Mouse (Mus musculus): ENCODE measurements around the gene Dirc2.

Dirc2 gene

GRCm38 (mm10) chr16:35772598-35772997 lies 3.4 kb upstream of the Dirc2 start:
- DNase-seq, result no peak

DNA sequence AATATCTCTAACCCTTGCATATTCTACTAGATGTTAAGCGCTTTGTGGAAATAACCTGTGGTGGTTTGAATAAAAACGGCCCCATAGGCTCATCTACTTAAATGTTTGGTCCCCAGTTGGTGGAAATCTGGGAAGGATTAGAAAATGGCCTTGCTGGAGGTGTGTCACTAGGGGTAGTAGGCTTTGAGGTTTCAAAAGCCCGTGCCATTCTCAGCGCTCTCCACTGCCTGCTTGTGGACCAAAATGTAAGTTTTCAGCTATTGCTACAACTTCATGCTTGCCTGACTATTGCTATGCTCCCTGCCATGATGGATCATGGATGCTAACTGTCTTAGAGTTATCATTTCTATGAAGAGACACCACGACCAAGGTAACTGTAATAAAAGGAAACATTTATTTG lies 2.5 kb upstream of the Dirc2 start:
- DNase-seq, result no peak

GRCm38 (mm10) chr16:35771141-35771540 lies 2.0 kb upstream of the Dirc2 start:
- no peak for DNase-seq

DNA sequence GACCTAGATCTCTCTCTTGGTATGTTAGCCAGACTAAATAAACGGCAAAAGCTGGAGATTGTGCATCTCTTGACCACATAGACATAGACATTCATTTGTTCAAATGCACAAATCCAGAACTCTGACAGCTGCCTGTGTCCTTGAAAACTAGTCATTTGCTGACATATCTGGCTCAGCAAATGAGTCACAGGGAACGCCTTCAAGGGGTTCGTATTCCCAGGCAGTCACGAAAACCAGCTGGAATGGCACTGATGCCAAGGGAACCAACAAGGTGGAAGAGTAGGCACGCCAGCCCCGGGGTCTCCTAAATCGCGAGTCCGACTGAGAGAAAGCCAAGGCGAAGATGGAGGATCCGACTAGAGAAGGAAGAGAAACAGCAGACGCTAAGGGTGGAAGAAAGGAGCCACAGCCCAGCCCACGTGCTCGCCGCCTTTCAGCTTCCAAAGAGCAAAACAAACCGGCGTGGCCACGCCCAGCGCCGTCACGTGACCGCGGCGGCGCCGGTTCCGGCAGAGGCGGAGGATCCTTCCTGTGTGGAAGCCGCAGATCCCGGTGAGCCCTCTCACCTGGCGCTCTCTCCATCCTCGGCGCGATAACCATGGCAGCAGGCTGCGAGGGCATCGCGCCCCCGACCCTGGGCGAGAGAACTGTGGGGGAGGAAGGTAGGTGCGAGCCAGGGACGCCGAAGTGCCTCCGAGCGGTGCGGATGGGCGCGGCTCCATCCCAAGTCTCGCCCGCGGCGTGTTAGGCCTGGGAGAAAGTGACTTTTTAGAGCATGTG lies 912 bp upstream of the Dirc2 start, which contains the start of gene Hspbap1:
Gene Hspbap1, plus strand, starts transcription at position 498 of the 780 bp plus-strand sequence.
- DNase-seq, result peak; percentile 87

DNA sequence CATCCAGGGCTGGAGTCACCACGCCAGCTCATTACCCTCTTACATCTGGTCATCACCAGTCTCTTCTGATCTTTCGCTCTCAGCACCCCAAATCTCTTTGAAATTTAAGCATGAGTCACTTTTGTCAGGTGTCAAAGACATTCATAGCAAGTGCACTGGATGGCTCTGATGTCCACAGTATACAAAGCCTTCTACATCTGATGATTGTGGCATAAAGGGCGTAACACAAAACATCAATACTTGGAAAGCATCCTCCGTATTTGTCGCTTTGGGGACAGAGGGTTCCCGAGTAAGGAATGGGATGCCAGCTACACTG lies 729 bp downstream of the Dirc2 start:
- no peak for DNase-seq

- no peak for DNase-seq
Measured at GRCm38 (mm10) chr16:35766366-35766765, 2.8 kb downstream of the Dirc2 start.

DNA sequence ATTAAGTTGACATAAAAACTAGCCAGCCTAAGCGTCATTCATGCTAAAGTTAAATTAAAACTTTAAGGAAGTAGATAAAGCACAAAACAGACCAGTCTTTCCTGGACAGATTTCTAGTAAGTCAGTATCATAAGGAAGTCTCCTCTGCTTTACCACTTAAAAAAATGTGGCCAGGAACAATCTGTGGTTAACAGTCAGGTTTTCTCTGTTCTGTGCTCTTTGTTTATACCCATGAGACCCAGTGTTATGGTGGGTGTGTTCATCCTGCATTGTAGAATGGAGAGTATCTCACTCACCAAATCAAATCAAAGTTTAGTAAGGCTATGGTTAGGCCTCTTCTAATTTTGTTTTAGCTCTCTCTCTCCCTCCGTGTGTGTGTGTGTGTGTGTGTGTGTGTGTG lies 3.7 kb downstream of the Dirc2 start:
- no peak for DNase-seq

DNA sequence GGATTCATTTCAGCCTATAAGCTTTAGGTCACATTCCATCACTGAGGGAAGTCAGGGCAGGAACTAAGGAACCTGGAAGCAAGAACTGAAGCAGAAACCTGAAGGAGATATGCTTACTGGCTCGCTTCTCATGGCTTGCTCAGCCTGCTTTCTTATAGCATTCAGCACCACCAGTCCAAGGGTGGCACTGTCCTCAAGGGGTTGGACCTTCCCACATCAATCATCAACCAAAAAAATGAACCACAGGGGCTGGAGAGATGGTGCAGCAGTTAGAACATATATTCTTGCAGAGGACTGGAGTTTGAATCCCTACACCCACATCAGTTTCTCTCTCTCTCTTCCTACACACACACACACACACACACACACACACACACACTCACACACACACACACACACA lies 4.2 kb downstream of the Dirc2 start:
- DNase-seq, result no peak

- no peak for DNase-seq
Measured at GRCm38 (mm10) chr16:35763590-35764296, 5.4 kb downstream of the Dirc2 start.

DNA sequence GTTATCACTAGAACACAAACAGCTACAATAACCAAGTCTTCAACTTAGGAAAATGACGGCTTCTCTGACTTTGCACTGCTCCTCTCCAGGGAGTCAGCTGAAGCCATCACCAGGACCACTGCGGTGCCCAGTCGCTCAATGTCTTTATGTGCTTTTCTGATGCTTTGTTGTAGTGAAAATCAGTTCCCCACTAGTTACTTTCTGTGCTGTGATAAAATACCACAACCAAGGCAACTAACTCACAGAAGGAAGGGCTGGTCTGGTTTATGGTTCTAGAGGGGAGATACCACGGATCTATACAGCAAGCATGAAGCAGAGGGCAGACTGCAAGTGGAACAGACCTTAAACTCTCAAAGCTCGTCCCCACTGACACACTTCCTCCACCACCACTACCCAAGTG lies 9.8 kb downstream of the Dirc2 start:
- no peak for DNase-seq

DNA sequence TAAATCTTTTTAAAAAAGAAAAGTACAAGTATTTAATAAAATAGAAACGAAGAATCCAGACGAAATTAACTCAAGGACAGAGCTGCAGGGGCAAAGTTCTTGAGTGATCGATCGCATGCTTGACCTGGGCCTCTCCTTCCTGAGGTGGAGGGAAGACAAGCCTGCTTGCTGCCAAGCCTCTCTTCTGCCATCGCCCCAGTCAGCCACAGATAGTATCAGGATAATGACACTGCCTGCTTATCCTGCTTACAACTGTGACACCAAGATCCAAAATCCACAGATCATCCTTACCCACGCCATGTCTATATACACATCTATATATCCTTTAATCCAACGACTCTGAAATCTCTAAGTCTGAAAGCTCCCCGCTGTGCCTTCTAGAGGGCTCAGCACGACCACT lies 12.5 kb downstream of the Dirc2 start:
- DNase-seq, result no peak

DNA sequence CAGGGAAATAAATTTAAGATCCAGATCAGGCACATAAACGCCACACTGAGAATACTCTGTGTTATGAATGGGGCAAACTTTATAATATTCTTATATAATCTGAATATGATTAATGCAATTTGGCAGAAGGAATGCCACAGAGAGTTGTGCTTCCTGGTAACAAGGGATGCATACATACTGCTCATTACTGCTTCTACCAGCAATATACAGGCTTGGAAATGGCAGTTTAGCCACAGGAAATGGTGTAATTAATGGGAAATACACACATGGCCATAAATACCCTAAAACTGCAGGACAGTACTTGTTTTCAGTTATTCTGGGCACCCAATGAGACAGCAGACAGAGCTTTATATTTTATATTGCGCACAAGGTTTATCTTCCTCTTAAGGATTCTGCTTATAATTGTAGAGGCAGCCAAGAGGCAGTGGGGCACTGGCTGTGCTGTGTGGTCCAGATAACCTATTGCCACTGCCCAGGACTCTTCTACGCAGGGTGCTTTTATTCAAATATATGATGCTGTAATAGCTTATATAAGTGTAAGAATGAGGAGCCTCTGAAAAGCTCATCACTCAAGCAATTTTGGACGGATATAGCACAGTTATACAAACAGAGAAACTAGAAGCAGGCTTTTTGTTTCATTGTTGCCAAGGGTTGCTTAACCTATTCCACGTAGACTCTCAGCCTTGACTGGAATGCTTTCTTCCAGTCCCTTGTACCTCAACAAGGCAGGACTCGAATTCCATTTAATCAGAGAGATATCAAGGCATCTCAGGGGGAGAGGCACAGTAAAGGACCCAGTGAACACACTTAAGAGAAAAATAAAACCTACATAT lies 13.4 kb downstream of the Dirc2 start:
- DNase-seq, result no peak

DNA sequence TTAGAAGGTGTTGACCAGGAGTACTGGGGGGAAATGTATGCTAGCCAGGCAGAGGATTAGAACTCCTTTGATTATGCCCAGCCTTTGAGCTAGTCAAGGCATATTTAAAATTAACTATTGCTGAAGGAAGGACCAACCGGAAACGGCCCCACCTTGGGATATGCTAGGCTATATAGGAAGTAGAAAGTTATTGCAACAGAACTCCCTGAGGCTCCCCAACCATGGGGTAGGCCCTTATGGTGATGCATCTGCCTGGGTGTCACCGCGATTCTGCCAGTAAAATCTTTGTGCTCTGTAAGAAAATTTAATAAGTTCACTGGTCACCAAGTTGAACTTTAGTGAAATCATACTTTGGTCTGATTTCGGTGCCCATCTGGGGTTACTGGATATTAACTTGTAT lies 15.2 kb downstream of the Dirc2 start:
- DNase-seq, result no peak

GRCm38 (mm10) chr16:35751841-35752240 lies 17.3 kb downstream of the Dirc2 start:
- no peak for DNase-seq

- no peak for DNase-seq
Measured at GRCm38 (mm10) chr16:35749385-35749784, 19.8 kb downstream of the Dirc2 start.

DNA sequence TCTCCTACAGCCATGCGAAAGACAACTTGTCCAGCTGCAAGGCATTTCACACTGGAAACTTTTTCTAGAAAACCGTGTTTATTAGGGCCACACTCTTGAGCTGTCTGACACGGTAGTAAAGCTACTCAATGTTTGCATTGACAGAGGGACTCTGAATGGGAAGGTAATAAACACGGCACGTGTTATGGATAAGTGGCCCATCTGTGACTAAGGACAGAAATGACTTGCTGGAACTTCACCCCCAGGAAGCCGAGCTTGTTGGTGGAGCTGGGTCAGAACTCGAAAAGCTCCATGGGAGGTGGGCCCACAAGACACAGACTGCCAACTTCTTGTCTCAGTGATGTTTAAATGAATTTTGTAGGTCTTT lies 20.9 kb downstream of the Dirc2 start:
- no peak for DNase-seq

GRCm38 (mm10) chr16:35747417-35748236 lies 21.5 kb downstream of the Dirc2 start:
- DNase-seq, result no peak

DNA sequence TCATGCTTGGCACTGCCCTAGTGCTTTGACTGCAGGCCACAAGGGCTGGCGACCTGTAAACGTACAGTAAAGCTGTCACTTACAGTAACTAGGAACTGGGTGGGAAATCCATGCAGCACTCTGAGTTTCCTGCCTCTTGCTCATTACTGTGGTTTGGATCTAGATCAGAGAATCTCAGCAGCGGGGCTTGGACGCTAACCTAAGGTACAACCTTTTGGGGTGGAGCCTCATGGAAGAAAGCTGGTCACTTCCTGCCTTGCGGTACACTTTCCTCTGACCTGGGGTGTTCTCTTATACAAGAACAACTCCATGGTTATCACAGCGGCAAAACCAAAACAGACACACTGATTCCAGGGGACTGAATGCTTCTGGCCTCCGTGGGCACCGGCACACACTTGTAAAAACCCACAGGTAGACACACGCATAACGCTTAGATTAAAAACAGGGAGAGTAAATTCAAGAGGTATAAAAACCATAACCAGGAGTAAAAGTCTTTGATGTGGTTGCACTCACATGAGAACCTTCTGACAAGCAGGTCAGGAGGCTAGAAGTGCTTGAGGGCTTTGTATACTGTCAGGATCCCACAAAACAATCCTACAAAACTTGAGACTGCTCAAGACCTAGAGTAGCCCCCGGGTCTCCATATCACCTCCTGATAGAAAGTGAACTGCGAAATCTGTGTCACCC lies 26.8 kb downstream of the Dirc2 start:
- DNase-seq, result no peak

GRCm38 (mm10) chr16:35741621-35742020 lies 27.5 kb downstream of the Dirc2 start:
- DNase-seq, result no peak

- DNase-seq, result no peak
Measured at GRCm38 (mm10) chr16:35740943-35741342, 28.2 kb downstream of the Dirc2 start.

GRCm38 (mm10) chr16:35740357-35740756 lies 28.8 kb downstream of the Dirc2 start:
- no peak for DNase-seq

GRCm38 (mm10) chr16:35739548-35739947 lies 29.6 kb downstream of the Dirc2 start:
- DNase-seq, result no peak
